Comparison of ENCODE assay signal across 27 mouse cellular contexts in genomic region chr10:3801254-3801653, GRCm38 (mm10).
DNase-seq lines count a peak whose midpoint lies in the region; ATAC-seq and TF ChIP-seq lines count a peak whose summit lies in the region.
"Had no signal": no experiment of that assay in that cellular context is flagged by ENCODE, and none has a peak within 500 bp of the region (broad histone marks: within the 10 kb centered on the region; RNA-seq: fewer than 3 reads in every experiment).

No protein-coding gene starts in this region.

- no peak overlapping the region for H3K4me3 ChIP-seq in forebrain, postnatal 0 days (ENCODE audit: low read depth, low read length)
- H3K4me3 ChIP-seq in forebrain, embryonic 12.5 days (replicated peaks), result no peak overlapping the region
- no peak overlapping the region for H3K4me3 ChIP-seq in kidney, postnatal 0 days (replicated peaks; ENCODE audit: low read depth, low read length)
- no peak overlapping the region for H3K4me3 ChIP-seq in kidney, embryonic 14.5 days (ENCODE audit: low read length)
- H3K4me3 ChIP-seq in midbrain, postnatal 0 days (ENCODE audit: low read depth, low read length), result no peak overlapping the region
- H3K4me3 ChIP-seq in midbrain, embryonic 16.5 days (ENCODE audit: low read depth, low read length), result no peak overlapping the region
- H3K4me3 ChIP-seq: embryonic facial prominence, embryonic 12.5 days; hindbrain, embryonic 15.5 days; limb, embryonic 13.5 days; liver, embryonic 12.5 days; myocyte; stomach, embryonic 15.5 days had no signal

- H3K27ac ChIP-seq in forebrain, postnatal 0 days (ENCODE audit: low read depth, low read length), result no peak overlapping the region
- no peak overlapping the region for H3K27ac ChIP-seq in forebrain, embryonic 12.5 days
- H3K27ac ChIP-seq in kidney, postnatal 0 days, result no peak overlapping the region
- H3K27ac ChIP-seq in kidney, embryonic 14.5 days (ENCODE audit: low read depth, low read length), result no peak overlapping the region
- H3K27ac ChIP-seq in midbrain, postnatal 0 days (ENCODE audit: low read depth, low read length), result no peak overlapping the region
- no peak overlapping the region for H3K27ac ChIP-seq in midbrain, embryonic 16.5 days (ENCODE audit: low read length)
- H3K27ac ChIP-seq: embryonic facial prominence, embryonic 12.5 days; hindbrain, embryonic 15.5 days; limb, embryonic 13.5 days; liver, embryonic 12.5 days; stomach, embryonic 15.5 days had no signal

- ATAC-seq in forebrain, postnatal 0 days, result no peak
- no peak for ATAC-seq in forebrain, embryonic 12.5 days (ENCODE audit: low FRiP score)
- no peak for ATAC-seq in kidney, postnatal 0 days (replicated peaks; ENCODE audit: low FRiP score, low read depth)
- no peak for ATAC-seq in kidney, embryonic 14.5 days (ENCODE audit: low FRiP score, low TSS enrichment)
- ATAC-seq in midbrain, postnatal 0 days (ENCODE audit: low FRiP score), result no peak
- no peak for ATAC-seq in midbrain, embryonic 16.5 days
- ATAC-seq: intestine, embryonic 16.5 days; liver, embryonic 12.5 days had no signal

- H3K4me1 ChIP-seq in forebrain, postnatal 0 days (ENCODE audit: insufficient read depth), result no peaks in the 10 kb centered on the region
- no peaks in the 10 kb centered on the region for H3K4me1 ChIP-seq in forebrain, embryonic 12.5 days
- H3K4me1 ChIP-seq in kidney, postnatal 0 days (replicated peaks; ENCODE audit: insufficient read depth, low read length), result no peaks in the 10 kb centered on the region
- H3K4me1 ChIP-seq in kidney, embryonic 14.5 days (ENCODE audit: control insufficient read depth, insufficient read depth, low read length), result no peaks in the 10 kb centered on the region
- H3K4me1 ChIP-seq in midbrain, postnatal 0 days (ENCODE audit: insufficient read depth, low read length), result no peaks in the 10 kb centered on the region
- no peaks in the 10 kb centered on the region for H3K4me1 ChIP-seq in midbrain, embryonic 16.5 days (ENCODE audit: control insufficient read depth, insufficient read depth, low read length)
- H3K4me1 ChIP-seq: hindbrain, embryonic 15.5 days; liver, embryonic 12.5 days; stomach, embryonic 15.5 days had no signal

- no peaks in the 10 kb centered on the region for H3K27me3 ChIP-seq in forebrain, postnatal 0 days (ENCODE audit: insufficient read depth, low read length)
- H3K27me3 ChIP-seq in forebrain, embryonic 12.5 days, result no peaks in the 10 kb centered on the region
- H3K27me3 ChIP-seq in kidney, postnatal 0 days (ENCODE audit: insufficient read depth, low read length), result no peaks in the 10 kb centered on the region
- no peaks in the 10 kb centered on the region for H3K27me3 ChIP-seq in kidney, embryonic 14.5 days (ENCODE audit: control insufficient read depth, insufficient read depth, low read length)
- H3K27me3 ChIP-seq in midbrain, postnatal 0 days (ENCODE audit: insufficient read depth, low read length), result no peaks in the 10 kb centered on the region
- H3K27me3 ChIP-seq in midbrain, embryonic 16.5 days (ENCODE audit: control insufficient read depth, insufficient read depth, low read depth, low read length), result no peaks in the 10 kb centered on the region
- H3K27me3 ChIP-seq: embryonic facial prominence, embryonic 12.5 days; hindbrain, embryonic 15.5 days; limb, embryonic 13.5 days; liver, embryonic 12.5 days; stomach, embryonic 15.5 days had no signal

- no peak for DNase-seq in forebrain, postnatal 0 days
- no peak for DNase-seq in kidney, postnatal 0 days (ENCODE audit: low spot score)
- no peak for DNase-seq in midbrain, postnatal 0 days (ENCODE audit: low spot score)
- DNase-seq in right cerebral cortex, postnatal 25 days, result no peak
- DNase-seq in thymus, postnatal 14 days, result no peak
- DNase-seq: adrenal gland, postnatal 14 days; cerebellum, adult 2 months; cerebellum, postnatal 25 days; heart, adult 11 months; heart, postnatal 4 days; layer of hippocampus, postnatal 36 days; lung, embryonic 14.5 days; lung, postnatal 4 days; midbrain, embryonic 14.5 days; right cerebral cortex, adult 18-20 months; thymus, adult 18-20 months; thymus, postnatal 4 days had no signal

- no peak overlapping the region for H3K4me2 ChIP-seq in forebrain, postnatal 0 days (ENCODE audit: low read depth)
- H3K4me2 ChIP-seq in forebrain, embryonic 12.5 days, result no peak overlapping the region
- H3K4me2 ChIP-seq in kidney, postnatal 0 days (ENCODE audit: low read length), result no peak overlapping the region
- H3K4me2 ChIP-seq in kidney, embryonic 14.5 days (replicated peaks; ENCODE audit: low read depth, low read length), result no peak overlapping the region
- no peak overlapping the region for H3K4me2 ChIP-seq in midbrain, postnatal 0 days (ENCODE audit: low read depth, low read length, poor library complexity, severe bottlenecking)
- H3K4me2 ChIP-seq in midbrain, embryonic 16.5 days (ENCODE audit: low read length), result no peak overlapping the region
- H3K4me2 ChIP-seq: embryonic facial prominence, embryonic 12.5 days; hindbrain, embryonic 15.5 days; limb, embryonic 13.5 days; liver, embryonic 12.5 days; lung, embryonic 14.5 days; stomach, embryonic 15.5 days had no signal

- no peaks in the 10 kb centered on the region for H3K36me3 ChIP-seq in forebrain, postnatal 0 days (ENCODE audit: insufficient read depth)
- H3K36me3 ChIP-seq in forebrain, embryonic 12.5 days (replicated peaks), result no peaks in the 10 kb centered on the region
- H3K36me3 ChIP-seq in kidney, postnatal 0 days (ENCODE audit: insufficient read depth, low read length), result no peaks in the 10 kb centered on the region
- no peaks in the 10 kb centered on the region for H3K36me3 ChIP-seq in kidney, embryonic 14.5 days (ENCODE audit: control insufficient read depth, insufficient read depth, low read length)
- H3K36me3 ChIP-seq in midbrain, postnatal 0 days (ENCODE audit: insufficient read depth, low read length), result no peaks in the 10 kb centered on the region
- no peaks in the 10 kb centered on the region for H3K36me3 ChIP-seq in midbrain, embryonic 16.5 days (ENCODE audit: control insufficient read depth, insufficient read depth, low read length)
- H3K36me3 ChIP-seq: embryonic facial prominence, embryonic 12.5 days; hindbrain, embryonic 15.5 days; liver, embryonic 12.5 days had no signal

- no peak overlapping the region for H3K9ac ChIP-seq in forebrain, postnatal 0 days
- no peak overlapping the region for H3K9ac ChIP-seq in forebrain, embryonic 12.5 days
- no peak overlapping the region for H3K9ac ChIP-seq in kidney, postnatal 0 days (ENCODE audit: low read depth, low read length)
- no peak overlapping the region for H3K9ac ChIP-seq in kidney, embryonic 14.5 days (ENCODE audit: low read depth, low read length)
- no peak overlapping the region for H3K9ac ChIP-seq in midbrain, postnatal 0 days (replicated peaks; ENCODE audit: low read length, poor library complexity, severe bottlenecking)
- no peak overlapping the region for H3K9ac ChIP-seq in midbrain, embryonic 16.5 days (ENCODE audit: low read depth, low read length)
- H3K9ac ChIP-seq: embryonic facial prominence, embryonic 12.5 days; hindbrain, embryonic 15.5 days; limb, embryonic 13.5 days; liver, embryonic 12.5 days; lung, embryonic 14.5 days; stomach, embryonic 15.5 days had no signal

- TF ChIP-seq CTCF in forebrain, postnatal 0 days (IDR thresholded peaks at IDR 0.05; ENCODE audit: low read depth), result peak; percentile 5; the same call in 1 of the 2 replicates
- TF ChIP-seq CTCF in kidney, postnatal 0 days (IDR thresholded peaks at IDR 0.05; ENCODE audit: low read depth), result peak; percentile 31; the same call in 1 of the 2 replicates
- 0 out of 2 replicates have a peak, but pooled peaks have one; percentile 9 for TF ChIP-seq CTCF in midbrain, postnatal 0 days (IDR thresholded peaks at IDR 0.05)

- H3K9me3 ChIP-seq in forebrain, postnatal 0 days (ENCODE audit: low read length), result no peaks in the 10 kb centered on the region
- H3K9me3 ChIP-seq in forebrain, embryonic 12.5 days, result no peaks in the 10 kb centered on the region
- no peaks in the 10 kb centered on the region for H3K9me3 ChIP-seq in kidney, postnatal 0 days (replicated peaks; ENCODE audit: low read length)
- H3K9me3 ChIP-seq in kidney, embryonic 14.5 days (ENCODE audit: control insufficient read depth, low read length), result no peaks in the 10 kb centered on the region
- H3K9me3 ChIP-seq in midbrain, postnatal 0 days (ENCODE audit: low read length), result no peaks in the 10 kb centered on the region
- no peaks in the 10 kb centered on the region for H3K9me3 ChIP-seq in midbrain, embryonic 16.5 days (replicated peaks; ENCODE audit: control insufficient read depth, low read length, poor library complexity, severe bottlenecking)
- H3K9me3 ChIP-seq: embryonic facial prominence, embryonic 12.5 days; hindbrain, embryonic 15.5 days; limb, embryonic 13.5 days; liver, embryonic 12.5 days; stomach, embryonic 15.5 days had no signal

- WGBS in forebrain, postnatal 0 days, result 79% methylated on average over 6 of the region's 6 CpGs
- WGBS in forebrain, embryonic 12.5 days, result 82% methylated on average over 6 of the region's 6 CpGs
- 75% methylated on average over 6 of the region's 6 CpGs for WGBS in kidney, postnatal 0 days
- WGBS in kidney, embryonic 14.5 days, result 81% methylated on average over 6 of the region's 6 CpGs
- WGBS in midbrain, postnatal 0 days, result 83% methylated on average over 6 of the region's 6 CpGs
- WGBS in midbrain, embryonic 16.5 days, result 77% methylated on average over 6 of the region's 6 CpGs
